Mouse (Mus musculus): ENCODE measurements around the gene Map3k4.

GRCm38 (mm10) chr17:12229756-12230155 is 88.8 kb downstream of the Map3k4 start:
- TF ChIP-seq CTCF (IDR thresholded peaks at IDR 0.05; ENCODE audit: extremely low read depth, insufficient read depth, low read length) (no peak), POLR2A (IDR thresholded peaks at IDR 0.05; ENCODE audit: extremely low read depth, insufficient read depth, low read length) (no peak)
